Mouse (Mus musculus): Measurements from ENCODE around the gene Snrpe.

The Snrpe gene

DNA sequence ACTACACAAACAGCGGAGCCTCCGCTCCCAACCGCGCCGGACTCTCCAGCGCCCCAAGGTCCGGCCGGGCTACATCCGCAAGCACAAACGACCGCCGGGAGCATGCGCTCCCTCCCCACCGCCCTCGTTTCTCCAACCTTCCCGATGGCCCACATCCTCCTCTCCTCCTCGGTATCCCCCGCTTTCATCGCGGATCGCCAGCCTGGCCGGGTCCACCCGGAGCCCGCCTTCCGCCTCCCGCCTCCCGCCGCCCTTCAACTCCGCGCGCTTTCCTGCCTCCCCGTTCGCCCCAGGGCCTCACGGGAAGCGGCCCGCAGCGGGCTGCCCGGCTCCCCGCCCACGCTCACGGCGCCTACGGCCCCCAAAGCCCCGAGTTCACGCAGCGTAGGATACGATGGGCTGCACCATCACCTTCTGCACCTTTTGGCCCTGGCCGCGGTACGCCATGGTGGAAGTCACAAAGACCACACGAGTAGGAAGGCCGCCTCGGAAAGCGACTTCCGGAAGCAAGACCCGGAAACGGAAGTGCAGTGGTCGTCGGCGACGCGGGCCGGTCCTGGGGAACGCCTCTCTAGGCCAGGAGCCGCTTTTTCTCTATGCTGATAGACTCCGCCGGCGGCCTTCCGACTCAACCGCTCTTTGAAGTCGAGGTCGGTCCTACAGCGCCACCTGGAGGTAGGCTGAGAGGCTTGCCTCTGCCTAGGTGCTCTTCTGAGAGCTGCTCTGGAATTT lies at the start of gene Snrpe:
Gene Snrpe, minus strand, starts transcription at position 521 of the 732 bp plus-strand sequence.
- peak; percentile 100 for DNase-seq (ENCODE audit: low spot score)

DNA sequence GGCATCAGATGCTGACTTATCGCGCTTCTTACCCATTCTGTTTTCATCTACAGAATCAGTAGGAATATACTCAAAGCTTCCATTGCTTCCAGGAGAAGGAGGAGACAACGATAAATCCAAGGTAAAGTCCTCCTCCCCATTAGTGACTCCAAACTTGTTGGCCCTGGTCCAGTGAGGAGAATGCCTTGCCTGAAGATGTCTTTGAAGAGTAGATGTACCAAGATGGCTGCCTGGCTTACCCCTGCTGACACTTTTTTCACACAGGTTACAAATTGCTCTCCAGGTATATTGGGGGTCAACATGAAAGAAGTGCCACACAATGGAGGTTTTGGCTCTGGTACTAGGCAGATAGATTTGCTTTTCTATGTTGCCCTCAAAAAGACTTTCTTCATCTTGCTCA lies 48.8 kb upstream of the Snrpe start:
- no peak for DNase-seq (ENCODE audit: low spot score)

DNA sequence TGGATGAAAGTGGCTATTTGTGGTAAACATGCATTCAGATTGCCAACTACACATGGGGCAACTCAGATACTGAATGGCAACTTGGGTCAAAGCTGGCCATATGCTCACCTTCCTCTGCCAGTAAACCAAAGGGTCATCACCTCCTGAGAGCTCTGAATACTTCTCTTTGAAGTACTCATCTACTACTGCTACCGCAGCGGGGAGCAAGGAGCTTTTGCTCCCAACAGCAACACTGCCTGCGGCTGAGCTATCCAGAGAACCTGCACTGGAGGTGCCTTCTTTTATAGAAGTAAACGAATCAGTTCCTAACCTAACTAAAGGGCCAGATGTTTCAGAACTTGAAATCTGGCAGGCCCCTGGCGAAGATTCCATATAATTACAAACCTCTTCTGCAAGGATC lies 46.7 kb upstream of the Snrpe start:
- DNase-seq (ENCODE audit: low spot score), result no peak

DNA sequence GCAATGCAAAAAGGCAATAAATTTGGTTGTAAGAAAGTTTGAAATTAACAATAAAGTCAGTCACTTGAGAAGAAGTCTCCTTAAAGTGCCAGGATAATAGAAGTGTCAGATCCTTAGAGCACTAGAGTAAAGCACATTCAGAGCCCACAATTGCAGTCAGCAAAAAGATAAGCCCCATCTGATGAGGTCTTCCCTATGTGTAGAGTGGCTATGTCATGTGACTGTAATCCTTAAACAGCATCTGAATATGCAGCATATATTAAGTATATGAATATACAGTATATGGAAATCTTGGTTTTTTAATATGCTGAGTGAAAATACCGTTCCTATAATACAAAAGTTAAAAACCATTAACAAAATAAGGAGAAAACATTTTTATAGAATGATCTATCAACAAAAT lies 42.9 kb upstream of the Snrpe start:
- no peak for DNase-seq (ENCODE audit: low spot score)

DNA sequence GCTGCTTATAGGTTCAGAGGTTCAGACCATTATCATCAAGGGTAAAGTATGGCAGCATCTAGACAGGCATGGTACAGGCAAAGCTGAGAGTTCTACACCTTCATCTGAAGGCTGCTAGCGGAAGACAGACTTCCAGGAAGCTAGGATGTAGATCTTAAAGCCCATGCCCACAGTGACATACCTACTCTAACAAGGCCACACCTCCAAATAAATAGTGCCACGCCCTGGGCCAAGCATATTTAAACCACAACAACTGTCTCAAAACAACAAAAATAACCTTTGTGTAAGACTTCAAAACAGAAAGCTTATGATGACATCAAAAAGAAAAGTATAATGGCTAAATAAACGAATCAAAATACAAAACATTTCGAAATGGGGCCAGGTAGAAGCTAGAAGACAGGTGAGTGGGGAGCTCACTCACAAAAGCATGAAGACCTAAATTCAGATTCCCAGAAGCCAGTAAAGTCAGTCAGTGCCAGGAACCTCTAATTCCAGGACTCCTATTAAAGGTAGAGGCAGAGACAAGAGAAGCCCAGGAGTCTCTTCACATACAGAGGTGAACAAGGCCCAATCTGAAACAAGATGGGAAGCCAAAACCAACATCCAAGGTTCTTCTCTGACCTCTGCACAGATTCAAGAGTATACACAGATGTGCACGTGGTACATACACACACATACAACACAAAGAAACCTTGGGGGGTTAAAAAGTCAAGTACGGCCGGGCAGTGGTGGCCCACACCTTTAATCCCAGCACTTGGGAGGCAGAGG lies 40.4 kb upstream of the Snrpe start:
- no peak for DNase-seq (ENCODE audit: low spot score)

DNA sequence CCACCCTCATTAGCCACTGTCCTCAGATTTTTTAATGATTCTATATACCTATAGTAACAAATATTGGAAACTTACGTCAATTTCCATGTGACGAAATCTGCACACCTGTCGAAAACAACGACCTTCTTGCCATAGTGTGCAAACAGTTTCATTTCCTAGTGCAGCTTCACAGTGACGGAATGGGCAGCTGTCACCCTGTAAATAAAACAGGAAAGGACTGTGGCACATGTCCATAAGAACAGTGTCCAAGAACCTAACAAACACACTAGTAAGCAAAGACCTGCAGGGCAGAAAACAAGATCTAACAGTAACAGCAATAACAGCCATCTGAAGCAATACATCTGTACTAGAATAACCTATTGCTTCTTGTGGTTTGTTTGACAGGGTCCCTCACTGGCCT lies 35.6 kb upstream of the Snrpe start:
- no peak for DNase-seq (ENCODE audit: low spot score)

DNA sequence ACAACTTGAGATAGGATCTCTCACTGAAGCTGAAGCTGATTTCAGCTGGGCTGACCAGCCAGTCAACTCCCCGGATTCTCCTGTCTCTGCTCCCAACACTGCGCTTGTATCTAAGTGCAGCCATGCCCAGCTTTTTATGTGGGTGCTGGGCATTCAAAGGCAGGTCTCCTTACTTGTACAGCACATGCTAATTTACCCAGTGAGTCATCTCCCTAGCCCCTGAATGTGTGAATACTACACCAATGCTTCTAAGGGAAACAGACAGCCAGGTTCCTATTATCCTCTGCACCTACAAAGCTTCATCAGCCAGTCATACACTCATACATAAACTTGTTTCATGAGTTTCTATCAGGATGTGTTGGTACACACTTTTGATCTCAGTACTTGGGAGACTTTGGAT lies 31.1 kb upstream of the Snrpe start:
- no peak for DNase-seq (ENCODE audit: low spot score)

DNA sequence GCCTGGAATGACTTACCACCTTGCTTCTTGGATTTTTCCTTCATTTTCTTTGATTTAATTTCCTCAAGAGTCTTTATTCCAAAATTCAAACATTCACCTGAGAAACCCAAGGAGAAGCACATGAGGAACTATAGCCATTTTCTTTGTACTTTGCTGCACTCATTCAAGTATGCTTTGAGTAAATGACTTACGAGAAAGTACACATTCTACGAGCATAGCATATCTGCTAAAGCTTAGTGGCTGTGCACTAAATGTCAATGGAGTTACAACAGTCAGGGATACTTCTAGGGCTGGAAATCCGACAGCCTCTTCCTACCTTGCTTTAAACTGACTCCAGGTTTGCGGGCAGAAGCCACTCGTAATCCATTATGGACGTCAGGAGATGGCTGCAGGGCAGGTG lies 28.4 kb upstream of the Snrpe start:
- DNase-seq (ENCODE audit: low spot score), result no peak

DNA sequence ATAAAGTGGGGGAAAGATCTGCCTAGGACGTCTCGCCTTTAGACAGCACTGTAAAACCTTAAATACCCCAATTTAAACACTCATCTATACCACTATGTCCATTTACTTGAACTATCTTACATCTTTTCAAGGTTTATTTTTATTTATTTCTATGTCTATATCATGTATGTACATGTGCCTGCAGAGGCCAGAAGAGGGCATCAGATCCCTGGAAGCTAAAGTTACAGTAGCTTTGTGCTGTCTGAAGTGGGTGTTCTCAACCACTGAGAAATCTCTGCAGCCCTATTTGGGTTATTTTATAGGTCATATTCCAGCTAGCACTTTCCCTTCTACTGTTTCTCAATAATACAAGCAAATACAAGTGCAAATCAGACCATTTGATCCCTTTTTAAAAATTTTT lies 22.1 kb upstream of the Snrpe start:
- no peak for DNase-seq (ENCODE audit: low spot score)

DNA sequence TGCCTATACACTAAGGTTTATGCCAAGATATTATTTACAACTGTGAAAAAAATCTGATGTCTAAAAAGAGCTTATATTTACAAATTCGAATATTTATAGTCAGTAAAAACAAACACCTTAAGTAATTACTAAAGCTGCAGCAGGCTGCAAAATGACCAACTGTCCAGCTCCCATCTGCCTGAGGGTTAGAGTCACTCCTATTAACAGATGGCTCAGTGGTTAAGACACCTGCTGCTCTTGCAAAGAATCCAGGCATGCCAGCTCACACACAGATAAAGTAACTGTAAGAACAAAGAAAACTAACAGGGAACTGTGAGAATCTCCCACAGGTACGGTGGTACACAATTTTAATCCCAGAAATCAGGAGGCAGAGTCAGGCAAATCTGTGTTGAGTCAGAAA lies 15.0 kb upstream of the Snrpe start:
- no peak for DNase-seq (ENCODE audit: low spot score)

DNA sequence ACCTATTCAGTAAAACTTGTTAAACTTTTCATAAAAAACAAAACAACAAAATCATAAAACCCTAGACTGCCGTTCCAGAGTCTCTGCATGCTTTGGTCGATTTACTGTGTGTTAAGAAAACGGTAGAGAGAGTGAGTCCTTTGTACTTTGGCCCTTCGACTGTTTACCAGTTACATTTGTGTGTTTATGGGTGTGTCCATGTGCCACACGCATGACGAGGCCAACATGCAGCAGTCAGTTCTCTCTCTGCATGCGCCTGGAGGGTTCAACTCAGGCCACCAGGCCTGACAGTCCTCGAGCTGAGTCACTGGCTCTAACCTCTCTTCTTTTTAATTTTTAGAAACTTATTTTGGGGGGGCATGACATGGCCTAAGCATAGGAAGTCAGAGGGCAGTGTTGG lies 8.2 kb upstream of the Snrpe start:
- no peak for DNase-seq (ENCODE audit: low spot score)

DNA sequence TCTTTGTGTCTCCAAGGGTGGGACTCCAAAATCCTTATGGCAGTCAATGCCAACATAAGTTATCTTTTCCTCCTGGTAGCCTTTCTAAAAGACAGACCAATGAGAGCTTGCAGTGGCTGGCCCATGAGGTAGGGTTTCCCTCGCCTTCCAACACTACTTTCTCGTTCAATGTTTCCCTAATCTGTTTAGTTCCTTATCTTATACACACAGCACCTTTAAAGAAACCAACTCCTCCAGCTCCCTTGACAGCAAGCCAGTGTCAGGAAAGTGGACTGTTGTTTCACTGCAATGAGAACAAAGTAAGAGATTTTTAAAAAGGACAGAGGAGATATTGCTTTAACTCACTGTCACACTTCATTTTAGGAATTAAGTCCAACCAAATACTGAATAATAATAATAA lies 7.8 kb upstream of the Snrpe start:
- DNase-seq (ENCODE audit: low spot score), result no peak

DNA sequence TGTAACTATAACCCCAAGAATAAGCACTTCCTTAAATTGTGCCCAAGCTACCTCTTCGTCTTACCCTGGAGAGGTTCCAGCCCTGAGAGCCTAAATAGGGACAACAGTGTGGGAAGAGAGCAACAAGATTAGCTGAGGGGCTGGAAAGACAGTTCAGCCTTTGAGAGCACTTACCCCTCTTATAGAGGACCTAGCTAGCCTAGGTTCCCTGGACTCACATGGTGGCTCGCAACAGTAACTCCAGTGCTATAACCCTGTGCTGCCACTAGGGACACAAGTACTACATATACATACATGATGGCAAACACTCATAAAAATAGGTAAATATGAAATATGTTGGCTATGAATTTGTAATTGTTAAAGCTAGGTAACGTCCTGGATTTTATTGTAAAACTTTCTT lies 3.7 kb upstream of the Snrpe start:
- no peak for DNase-seq (ENCODE audit: low spot score)

DNA sequence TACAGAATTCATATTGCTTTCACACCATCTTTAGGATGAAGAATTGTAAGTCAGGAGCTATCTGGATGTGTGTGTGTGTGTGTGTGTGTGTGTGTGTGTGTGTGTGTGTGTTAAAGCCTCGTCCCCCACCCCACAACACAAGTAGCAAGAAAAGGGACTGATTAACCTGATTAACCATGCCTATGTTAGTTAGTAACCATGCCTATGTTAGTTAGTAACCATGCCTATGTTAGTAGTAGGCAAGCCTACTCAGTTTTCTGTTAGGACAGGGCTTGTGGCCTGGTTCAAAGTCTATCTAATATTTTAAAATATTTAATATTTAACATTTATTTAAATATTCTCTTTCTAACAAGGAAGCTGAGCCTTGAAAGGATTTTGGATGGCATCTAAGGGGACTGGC lies 1.3 kb upstream of the Snrpe start:
- no peak for DNase-seq (ENCODE audit: low spot score)

DNA sequence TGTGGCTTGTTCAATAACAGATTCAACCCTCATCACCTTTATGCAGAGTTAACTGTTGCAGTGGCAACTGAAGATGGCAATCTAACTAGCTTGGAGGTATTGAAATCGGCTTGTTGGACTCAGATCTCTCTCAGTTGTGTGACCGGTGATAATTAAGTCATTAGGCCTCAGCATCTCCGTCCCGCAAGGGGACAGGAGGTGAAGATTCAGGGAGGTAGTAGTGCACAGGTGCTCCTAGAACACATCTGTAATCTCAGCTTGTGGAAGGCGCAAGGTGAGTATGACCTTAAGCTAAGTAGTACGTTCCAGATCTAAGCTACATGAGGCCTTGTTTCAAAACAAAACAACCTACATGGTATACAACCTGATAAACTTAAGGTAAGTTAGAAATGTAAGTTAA lies 510 bp upstream of the Snrpe start:
- DNase-seq (ENCODE audit: low spot score), result no peak

DNA sequence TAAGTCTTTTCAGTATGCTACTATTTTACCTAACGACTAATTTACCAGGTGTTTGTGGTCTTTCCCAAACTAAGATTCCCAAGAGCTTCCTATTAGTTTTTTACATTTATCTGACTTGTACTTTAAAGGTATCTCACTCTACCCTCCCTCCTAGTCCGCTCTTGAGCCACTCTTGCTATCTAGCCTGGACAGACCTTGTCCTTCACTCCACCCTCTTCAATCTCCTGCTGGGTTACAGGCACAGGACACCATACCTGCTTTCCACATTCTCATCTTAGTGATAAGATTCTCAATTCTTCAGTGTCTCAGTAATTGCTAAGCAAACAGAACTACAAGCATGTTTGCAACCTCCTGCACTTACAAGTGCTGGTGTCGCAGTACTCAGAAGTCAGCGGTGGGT lies 6.9 kb downstream of the Snrpe start:
- DNase-seq (ENCODE audit: low spot score), result no peak

DNA sequence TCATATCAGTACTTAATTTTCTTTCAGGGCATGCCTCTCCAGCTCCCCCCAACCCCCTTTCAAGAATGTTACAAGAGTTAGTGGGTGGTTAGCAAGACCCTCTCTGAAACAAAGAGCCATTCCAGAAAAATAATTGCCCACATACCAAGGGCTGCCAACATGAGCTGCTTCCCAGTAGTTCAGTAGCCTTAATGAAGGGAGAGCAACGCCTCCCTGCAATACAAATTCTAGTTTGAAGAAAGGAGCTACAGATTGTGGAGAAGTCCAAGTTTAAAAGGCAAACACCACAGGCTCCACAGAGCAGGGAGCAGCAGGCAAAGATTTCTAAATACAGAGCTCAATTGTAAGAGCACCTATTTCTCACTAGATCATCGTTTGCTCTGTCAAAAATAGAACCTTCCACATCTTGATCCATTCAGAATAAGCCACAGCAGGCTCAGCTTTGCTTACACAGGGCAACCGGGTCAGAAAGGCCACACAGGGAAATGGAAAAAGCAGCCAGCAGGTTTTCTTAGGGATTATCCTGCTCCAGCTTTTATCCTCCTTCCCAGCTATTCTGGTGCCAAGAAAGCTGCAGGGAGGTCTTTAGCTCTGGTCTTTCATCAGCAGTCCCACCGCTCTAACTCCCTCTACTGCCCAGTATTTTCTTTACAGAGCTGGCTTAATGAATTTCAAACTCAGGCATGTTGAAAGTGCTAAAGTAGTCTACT lies 13.6 kb downstream of the Snrpe start:
- peak; percentile 76 for DNase-seq (ENCODE audit: low spot score)

DNA sequence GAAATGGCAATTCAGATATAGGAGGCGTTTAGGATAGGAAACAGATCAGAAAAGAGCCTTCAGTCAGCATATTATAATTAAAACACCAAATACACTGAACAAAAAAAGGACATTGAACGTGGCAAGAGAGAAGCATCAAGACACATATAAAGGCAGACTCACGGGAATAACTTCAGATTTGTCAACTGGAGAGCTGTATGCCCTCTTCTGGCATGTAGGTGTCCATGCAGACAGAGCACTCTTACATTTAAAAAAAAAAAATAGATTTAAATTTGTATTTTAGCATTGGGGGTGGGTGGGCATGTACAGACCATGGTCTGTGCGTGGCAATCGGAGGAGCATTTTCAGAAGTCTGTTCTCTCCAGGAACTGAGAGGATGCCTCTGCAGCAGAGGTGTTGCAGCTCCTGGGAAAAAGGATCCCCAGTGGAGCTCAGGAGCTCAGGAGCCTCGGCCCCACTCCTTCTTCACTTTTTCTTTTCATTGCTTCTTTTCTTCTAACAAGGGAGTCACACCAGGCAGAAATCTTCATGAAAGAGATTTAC lies 24.0 kb downstream of the Snrpe start:
- no peak for DNase-seq (ENCODE audit: low spot score)

DNA sequence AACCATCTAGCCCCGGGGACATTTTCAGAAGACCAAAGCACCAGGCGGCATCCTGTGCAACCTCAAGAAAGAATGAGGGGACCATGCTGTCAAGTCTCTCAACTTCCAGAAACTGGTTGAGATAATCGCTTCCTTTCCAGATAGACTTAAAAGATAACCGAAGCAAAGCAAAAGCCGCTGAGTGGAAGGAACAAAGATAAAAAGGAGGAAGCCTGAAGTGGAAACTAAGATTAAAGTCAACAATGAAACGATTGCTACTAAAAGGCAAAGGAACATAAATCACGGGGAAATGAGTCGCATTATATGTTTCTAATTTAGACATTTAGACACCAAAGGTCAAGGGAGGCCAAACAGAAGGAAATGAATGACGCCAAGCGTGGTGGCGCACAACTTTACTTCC lies 38.8 kb downstream of the Snrpe start:
- DNase-seq (ENCODE audit: low spot score), result no peak

All from embryo, embryonic 10.5 days (tissue).